In the genomic region with DNA sequence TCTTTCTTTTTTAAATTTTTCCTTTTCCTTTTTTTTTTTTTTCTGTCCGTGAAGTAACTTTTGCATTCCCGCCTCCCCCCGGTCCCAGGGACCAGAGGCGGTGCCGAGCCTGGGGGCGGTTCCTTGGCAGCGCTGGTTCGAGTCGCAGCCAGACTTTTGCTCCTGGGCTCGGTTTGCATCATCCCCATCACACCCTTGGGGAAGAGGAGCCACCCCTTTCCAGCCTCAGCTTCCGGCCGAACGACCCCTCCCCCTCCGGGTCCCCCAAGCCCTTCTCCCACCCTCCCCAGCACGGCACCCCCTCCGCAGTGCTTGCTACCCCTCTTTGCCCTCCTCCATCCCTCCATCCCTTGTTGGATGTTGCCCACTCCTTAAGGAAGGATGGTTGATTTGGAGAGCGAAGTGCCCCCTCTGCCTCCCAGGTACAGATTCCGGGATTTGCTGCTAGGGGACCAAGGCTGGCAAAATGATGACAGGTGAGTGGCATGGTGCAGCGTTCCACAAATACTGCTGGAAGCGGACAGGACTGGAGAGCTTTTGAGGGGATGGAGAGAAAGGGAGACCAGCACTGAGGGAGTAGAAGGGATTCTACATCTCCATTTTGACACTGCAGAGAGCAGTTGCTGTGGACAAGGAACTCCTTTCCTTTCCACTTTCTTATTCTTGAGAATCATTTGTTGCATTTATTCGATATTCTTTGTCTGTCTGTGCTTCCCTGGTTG, we compare ENCODE assay signal across 8 mouse cellular contexts. TPM values are rescaled to one million over a fixed set of nuclear protein-coding genes. Genes with fewer than 3 reads are reported as not detected.
DNase-seq lines count a peak whose midpoint lies in the region; ATAC-seq and TF ChIP-seq lines count a peak whose summit lies in the region.

Gene Kcnt2 (plus strand): TSS at position 283 of the 722 bp plus-strand sequence.

- peaks cover 5% of the 10 kb centered on the region for H3K4me1 ChIP-seq in embryonic facial prominence, embryonic 10.5 days
- no peaks in the 10 kb centered on the region for H3K4me1 ChIP-seq in kidney, adult 2 months (ENCODE audit: control insufficient read depth, insufficient read depth, low read length)
- H3K4me1 ChIP-seq in limb, embryonic 12.5 days (replicated peaks) = peaks cover 9% of the 10 kb centered on the region; the same call in 1 of the 2 replicates

- no peaks in the 10 kb centered on the region for H3K9me3 ChIP-seq in embryonic facial prominence, embryonic 10.5 days
- no peaks in the 10 kb centered on the region for H3K9me3 ChIP-seq in limb, embryonic 12.5 days

- under 1% methylated on average over 21 of the region's 21 CpGs for WGBS in embryonic facial prominence, embryonic 10.5 days
- WGBS in kidney, adult 2 months = under 1% methylated on average over 21 of the region's 21 CpGs
- WGBS in limb, embryonic 12.5 days = under 1% methylated on average over 21 of the region's 21 CpGs

- TF ChIP-seq CTCF in kidney, adult 2 months (conservative IDR thresholded peaks at IDR 0.05; ENCODE audit: insufficient read depth, insufficient read length, low read depth, low read length) = no peak

- ATAC-seq in limb, embryonic 12.5 days (ENCODE audit: insufficient number of reproducible peaks, insufficient read depth, low FRiP score, low TSS enrichment, low read depth) = peak; percentile 80

- H3K27me3 ChIP-seq in embryonic facial prominence, embryonic 10.5 days (replicated peaks; ENCODE audit: low read depth, poor library complexity, severe bottlenecking) = no peaks in the 10 kb centered on the region
- H3K27me3 ChIP-seq in kidney, adult 2 months (replicated peaks; ENCODE audit: control insufficient read depth, insufficient read depth, low read length) = no peaks in the 10 kb centered on the region
- H3K27me3 ChIP-seq in limb, embryonic 12.5 days = no peaks in the 10 kb centered on the region
- no peaks in the 10 kb centered on the region for H3K27me3 ChIP-seq in myocyte (ENCODE audit: control insufficient read depth, insufficient read depth, insufficient read length)

- peak within 1 kb of the TSS; percentile 63 for H3K9ac ChIP-seq in limb, embryonic 12.5 days (replicated peaks)

- H3K79me2 ChIP-seq in myocyte (ENCODE audit: control insufficient read depth, insufficient read depth) = no peaks in the 10 kb centered on the region

- DNase-seq in Muller cell, postnatal 12 days (ENCODE audit: inconsistent ontology term) = peak; percentile 1
- DNase-seq in embryonic facial prominence, embryonic 10.5 days (ENCODE audit: low spot score) = no peak
- peak; percentile 86 for DNase-seq in heart, adult 18-20 months
- peak; percentile 35 for DNase-seq in kidney, adult 2 months
- DNase-seq in adipocyte (ENCODE audit: low spot score) = no peak
- DNase-seq in natural killer cell, adult 2 months (ENCODE audit: low spot score in 2 of 2) = no peak

- no peak for TF ChIP-seq POLR2A in kidney, adult 2 months (IDR thresholded peaks at IDR 0.05; ENCODE audit: low read depth, low read length)
- TF ChIP-seq POLR2A in myocyte (IDR thresholded peaks at IDR 0.05; ENCODE audit: insufficient read length, low read depth) = no peak

- H3ac ChIP-seq in myocyte (ENCODE audit: control insufficient read depth, insufficient read length) = no peak within 1 kb of the TSS

- H3K4me3 ChIP-seq in embryonic facial prominence, embryonic 10.5 days = peak within 1 kb of the TSS; percentile 73
- H3K4me3 ChIP-seq in kidney, adult 2 months (ENCODE audit: insufficient read depth, low read depth, low read length) = peak within 1 kb of the TSS; percentile 51
- peak within 1 kb of the TSS; percentile 59 for H3K4me3 ChIP-seq in limb, embryonic 12.5 days (replicated peaks)
- peak within 1 kb of the TSS; percentile 12 for H3K4me3 ChIP-seq in myocyte

- peak within 1 kb of the TSS; percentile 72 for H3K27ac ChIP-seq in embryonic facial prominence, embryonic 10.5 days (replicated peaks)
- H3K27ac ChIP-seq in kidney, adult 2 months (ENCODE audit: insufficient read depth, low read depth, low read length) = no peak within 1 kb of the TSS
- no peak within 1 kb of the TSS for H3K27ac ChIP-seq in limb, embryonic 12.5 days

- H3K4me2 ChIP-seq in limb, embryonic 12.5 days = peak within 1 kb of the TSS; percentile 85
- peak within 1 kb of the TSS; percentile 24 for H3K4me2 ChIP-seq in myocyte (ENCODE audit: low read depth)

- no peaks in the 10 kb centered on the region for H3K36me3 ChIP-seq in embryonic facial prominence, embryonic 10.5 days (replicated peaks)
- H3K36me3 ChIP-seq in kidney, adult 2 months (ENCODE audit: control insufficient read depth, insufficient read depth, low read length) = no peaks in the 10 kb centered on the region
- no peaks in the 10 kb centered on the region for H3K36me3 ChIP-seq in limb, embryonic 12.5 days
- H3K36me3 ChIP-seq in myocyte (ENCODE audit: control insufficient read depth, insufficient read depth) = no peaks in the 10 kb centered on the region

TF ChIP-seq in myocyte, 11 proteins besides CTCF, POLR2A, EP300 and RAD21:
- TF ChIP-seq CEBPB (IDR thresholded peaks at IDR 0.05; ENCODE audit: insufficient read depth, poor library complexity, severe bottlenecking) (no peak), REST (IDR thresholded peaks at IDR 0.05; ENCODE audit: insufficient read depth, insufficient read length) (no peak), USF1 (IDR thresholded peaks at IDR 0.05; ENCODE audit: low read depth) (no peak), MYOD1 (IDR thresholded peaks at IDR 0.05; ENCODE audit: control insufficient read depth in 1 of 3, insufficient read length in 2 of 3, low read depth in 2 of 3) (no peak), E2F4 (IDR thresholded peaks at IDR 0.05; ENCODE audit: insufficient read depth) (no peak), POLR2AphosphoS2 (IDR thresholded peaks at IDR 0.05; ENCODE audit: insufficient read length, low read depth) (no peak)

RNA-seq across cellular contexts. Expression of gene Kcnt2, which starts in this region (rescaled TPM):
- polyA plus RNA-seq in embryonic facial prominence, embryonic 10.5 days (2016; fragmentation: Nextera tagmentation; extraction: Ambion mirVana) = 0.86 and 0.87 TPM in 2 replicates
- 1 to 10 TPM; 2.4 to 3.3 TPM for total RNA-seq in heart, adult 18-20 months (2021)
- 0.23 and 0.26 TPM in 2 replicates for polyA plus RNA-seq in kidney, adult 2 months (2012; rRNA removed)
- 2.3 and 2.6 TPM in 2 replicates for polyA plus RNA-seq in limb, embryonic 12.5 days (2016; fragmentation: Nextera tagmentation; extraction: Ambion mirVana)
- 0.19 TPM for polyA plus RNA-seq in myocyte (2012; fragmentation: generic; extraction: Trizol)

Comparison
In these comparisons a context has a peak if more than half of its experiments do, and no peak if none do; other contexts are left out.
1. Peak in DNase-seq and H3K4me3 ChIP-seq in kidney, adult 2 months; RNA of the gene not detected or under 1 TPM.
2. DNase-seq: peak in Muller cell, postnatal 12 days (single experiment) and heart, adult 18-20 months (2 of 2); none in embryonic facial prominence, embryonic 10.5 days (single experiment), adipocyte (single experiment) and natural killer cell, adult 2 months (0 of 2).
3. H3K4me3 ChIP-seq: peak in every context shown above with its lines; median percentile 73 in embryonic facial prominence, embryonic 10.5 days; 59 in limb, embryonic 12.5 days; 51 in kidney, adult 2 months; 12 in myocyte.